Mouse (Mus musculus) erythroid progenitor cell, adult 5-6 weeks (primary cell): ENCODE data around the gene Ptafr. TPM values are rescaled to one million over a fixed set of nuclear protein-coding genes. Genes with fewer than 3 reads are reported as not detected.
A peak's percentile ranks its signal among the peaks of the same experiment; 100 is the strongest.
"Not testable (repeated sequence)": the region's sequence is repeated elsewhere in the genome, so short reads cannot be mapped to it uniquely, and the experiment has no call there.

Experiments
- ATAC-seq: replicated peaks from 2 replicates; pipeline ENCODE4 v1.8.0; 2016; ENCODE audit warnings: moderate number of reproducible peaks, mild to moderate bottlenecking, moderate TSS enrichment, inconsistent platforms; ENCODE audit not compliant: poor library complexity, low FRiP score, severe bottlenecking
- total RNA-seq, 2 experiments: library from RNA; stranded (forward) in 1 of 2; stranded (reverse) in 1 of 2; fragments of 150-400 nt in 1 of 2; fragments of 186-747, 209-891 nt in 1 of 2; gene quantifications; 2 replicates each; pipeline versions ENCODE4 v1.2.3 to v1.2.4; 2015 to 2017; ENCODE audit warnings: low replicate concordance in 2 of 2

Gene Ptafr
- total RNA-seq, 2 experiments from 2014 or later, result 3.8 to 5.4 TPM

- ATAC-seq, result no peak
Measured at GRCm38 (mm10) chr4:132554221-132554620, 9.6 kb upstream of the Ptafr start.

GRCm38 (mm10) chr4:132554653-132555052 lies 9.2 kb upstream of the Ptafr start:
- ATAC-seq, result no peak

- not testable (repeated sequence) for ATAC-seq
Measured at GRCm38 (mm10) chr4:132555550-132555949, 8.3 kb upstream of the Ptafr start.

- 0 out of 2 replicates have a peak, but pooled peaks have one; percentile 16 for ATAC-seq
Measured at GRCm38 (mm10) chr4:132563261-132563660, 606 bp upstream of the Ptafr start.

GRCm38 (mm10) chr4:132565089-132565747 lies 1.4 kb downstream of the Ptafr start:
- ATAC-seq, result no peak

GRCm38 (mm10) chr4:132567361-132567779 lies 3.5 kb downstream of the Ptafr start:
- no peak for ATAC-seq

GRCm38 (mm10) chr4:132569115-132569514 lies 5.2 kb downstream of the Ptafr start:
- no peak for ATAC-seq

GRCm38 (mm10) chr4:132571190-132571589 lies 7.3 kb downstream of the Ptafr start:
- no peak for ATAC-seq

GRCm38 (mm10) chr4:132573327-132573726 lies 9.5 kb downstream of the Ptafr start:
- no peak for ATAC-seq

GRCm38 (mm10) chr4:132574809-132575347 lies 11.0 kb downstream of the Ptafr start:
- no peak for ATAC-seq

GRCm38 (mm10) chr4:132583781-132584180 lies 19.9 kb downstream of the Ptafr start:
- no peak for ATAC-seq

- ATAC-seq, result no peak
Measured at GRCm38 (mm10) chr4:132584975-132585374, 21.1 kb downstream of the Ptafr start.

GRCm38 (mm10) chr4:132586282-132586681 lies 22.4 kb downstream of the Ptafr start:
- no peak for ATAC-seq

- no peak for ATAC-seq
Measured at GRCm38 (mm10) chr4:132588512-132588911, 24.6 kb downstream of the Ptafr start.

GRCm38 (mm10) chr4:132590642-132591041 lies 26.8 kb downstream of the Ptafr start:
- ATAC-seq, result no peak

GRCm38 (mm10) chr4:132592958-132593357 lies 29.1 kb downstream of the Ptafr start:
- no peak for ATAC-seq

- ATAC-seq, result no peak
Measured at GRCm38 (mm10) chr4:132594191-132594590, 30.3 kb downstream of the Ptafr start.

GRCm38 (mm10) chr4:132598861-132599260 lies 35.0 kb downstream of the Ptafr start:
- ATAC-seq, result no peak

- ATAC-seq, result no peak
Measured at GRCm38 (mm10) chr4:132599764-132600163, 35.9 kb downstream of the Ptafr start.

GRCm38 (mm10) chr4:132600465-132600864 lies 36.6 kb downstream of the Ptafr start:
- no peak for ATAC-seq

GRCm38 (mm10) chr4:132601242-132601641 lies 37.4 kb downstream of the Ptafr start:
- not testable (repeated sequence) for ATAC-seq

- no peak for ATAC-seq
Measured at GRCm38 (mm10) chr4:132603468-132603867, 39.6 kb downstream of the Ptafr start.
